Mouse (Mus musculus) lung, postnatal 0 days (tissue): ENCODE data around the gene Hepacam.

Experiments used
- CTCF ChIP-seq: IDR thresholded peaks from 2 replicates; pipeline ENCODE4 v1.5.1; 2016; ENCODE audit warnings: antibody characterized with exemption, mild to moderate bottlenecking
- EP300 ChIP-seq: IDR thresholded peaks from 2 replicates; pipeline ENCODE4 v1.6.1; 2016; ENCODE audit warnings: antibody characterized with exemption, mild to moderate bottlenecking, control low read depth

- TF ChIP-seq CTCF (no peak), EP300 (peak; percentile 69; the same call in 1 of the 2 replicates)
These were observed 33.4 kb downstream of the Hepacam start for GRCm38 (mm10) chr9:37400585-37400984.
